Mouse (Mus musculus) induced T-regulatory cell, adult 2 months (primary cell): Measurements from ENCODE around the gene Tbc1d14.

Experiments used
- DNase-seq: peaks from one replicate; pipeline ENCODE4 v3.0.0-alpha.2; 2012; ENCODE audit warnings: low read depth

Gene Tbc1d14

GRCm38 (mm10) chr5:36593176-36593575 lies at the start of gene Tbc1d14:
Gene Tbc1d14 (minus strand): TSS chr5:36593276.
- DNase-seq: no peak

DNA sequence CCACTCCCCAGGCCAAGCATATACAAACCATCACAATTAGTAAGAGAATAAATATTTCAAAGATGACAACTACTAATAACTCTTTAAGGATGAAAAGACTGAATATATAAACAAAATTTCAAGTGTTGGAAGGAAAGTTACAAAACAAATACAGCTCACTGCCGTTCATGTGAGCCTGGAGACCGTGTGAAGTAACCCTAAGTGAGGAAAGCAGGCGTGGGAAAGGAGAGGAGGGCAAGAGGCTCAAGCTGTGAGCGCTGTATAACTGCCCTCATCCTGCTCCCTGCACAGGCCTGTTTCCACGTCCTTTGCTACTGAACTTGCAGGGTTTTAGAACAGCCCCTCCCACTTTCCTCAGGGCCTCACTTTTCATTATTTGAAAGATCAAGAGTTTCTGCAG lies 32.5 kb upstream of the Tbc1d14 start:
- DNase-seq: no peak

- no peak for DNase-seq
Measured at GRCm38 (mm10) chr5:36623670-36624069, 30.6 kb upstream of the Tbc1d14 start.

GRCm38 (mm10) chr5:36621058-36621449 lies 28.0 kb upstream of the Tbc1d14 start:
- no peak for DNase-seq

GRCm38 (mm10) chr5:36620409-36621057 lies 27.5 kb upstream of the Tbc1d14 start:
- peak; percentile 9 for DNase-seq

DNA sequence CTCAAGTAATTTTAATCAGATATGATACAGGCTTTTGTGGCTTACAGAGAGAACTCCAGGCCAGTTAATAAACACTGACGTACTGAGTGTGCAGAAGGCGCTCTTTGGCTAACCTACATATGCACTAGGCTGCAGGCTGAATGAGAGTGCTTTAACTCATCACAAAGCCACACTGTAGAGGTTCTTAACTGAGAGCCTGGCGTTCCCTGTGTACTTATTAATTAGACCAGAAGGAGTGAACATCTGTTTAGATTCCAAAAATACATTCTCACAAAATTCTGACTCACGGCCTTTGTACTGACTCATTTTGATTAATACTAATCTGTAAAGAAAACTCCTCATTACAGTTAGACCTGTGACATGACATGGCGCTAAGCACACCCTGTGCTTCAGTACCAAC lies 25.8 kb upstream of the Tbc1d14 start:
- DNase-seq: no peak

GRCm38 (mm10) chr5:36618356-36618755 lies 25.3 kb upstream of the Tbc1d14 start:
- DNase-seq: peak; percentile 14

- no peak for DNase-seq
Measured at GRCm38 (mm10) chr5:36614124-36614523, 21.0 kb upstream of the Tbc1d14 start.

- no peak for DNase-seq
Measured at GRCm38 (mm10) chr5:36608939-36609499, 15.9 kb upstream of the Tbc1d14 start.

GRCm38 (mm10) chr5:36603031-36603430 lies 10.0 kb upstream of the Tbc1d14 start:
- DNase-seq: peak; percentile 48

- no peak for DNase-seq
Measured at GRCm38 (mm10) chr5:36602028-36602427, 9.0 kb upstream of the Tbc1d14 start.

DNA sequence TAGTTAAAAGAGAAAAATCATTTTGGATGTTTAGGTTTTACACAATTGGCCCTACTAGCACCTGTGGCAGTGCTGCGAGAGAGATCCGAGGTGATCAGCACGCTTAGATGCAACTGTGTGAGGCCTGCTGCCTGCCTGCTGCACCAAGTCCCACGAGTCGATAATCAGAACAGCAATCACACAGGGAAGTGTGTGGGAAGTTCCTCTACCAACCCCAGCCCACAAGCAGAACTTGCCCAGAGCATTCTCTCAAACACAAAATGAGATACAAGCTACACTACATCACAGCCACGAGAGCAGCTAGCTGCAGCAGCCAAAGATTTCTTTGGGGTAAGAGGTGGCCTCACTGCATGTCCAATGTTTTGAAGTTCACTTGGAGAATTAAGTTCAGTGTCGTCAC lies 8.4 kb upstream of the Tbc1d14 start:
- DNase-seq: no peak

GRCm38 (mm10) chr5:36598883-36599282 lies 5.8 kb upstream of the Tbc1d14 start:
- DNase-seq: no peak

GRCm38 (mm10) chr5:36597653-36598052 lies 4.6 kb upstream of the Tbc1d14 start:
- DNase-seq: no peak

DNA sequence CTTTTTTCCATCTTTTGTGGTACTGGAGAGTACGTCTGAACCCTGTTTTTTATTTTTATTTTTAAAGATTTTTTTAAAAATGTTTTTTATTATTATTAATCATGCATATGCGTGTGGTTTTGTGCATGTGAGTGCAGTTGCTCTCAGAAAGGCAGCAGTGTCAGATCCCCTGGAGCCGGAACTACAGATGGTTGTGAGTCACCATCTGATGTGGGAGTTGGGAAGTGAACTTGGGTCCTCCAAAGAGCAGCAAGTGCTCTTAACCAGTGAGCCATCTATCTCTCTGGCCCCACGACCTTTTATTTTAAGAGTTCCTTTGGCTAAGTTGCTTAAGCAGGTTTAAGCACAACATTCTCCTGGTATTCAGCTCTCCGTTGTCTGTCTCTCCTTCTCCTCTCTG lies 3.1 kb upstream of the Tbc1d14 start:
- DNase-seq: no peak

GRCm38 (mm10) chr5:36595115-36595514 lies 2.0 kb upstream of the Tbc1d14 start:
- DNase-seq: no peak

- DNase-seq: no peak
Measured at GRCm38 (mm10) chr5:36594344-36594743, 1.3 kb upstream of the Tbc1d14 start.

DNA sequence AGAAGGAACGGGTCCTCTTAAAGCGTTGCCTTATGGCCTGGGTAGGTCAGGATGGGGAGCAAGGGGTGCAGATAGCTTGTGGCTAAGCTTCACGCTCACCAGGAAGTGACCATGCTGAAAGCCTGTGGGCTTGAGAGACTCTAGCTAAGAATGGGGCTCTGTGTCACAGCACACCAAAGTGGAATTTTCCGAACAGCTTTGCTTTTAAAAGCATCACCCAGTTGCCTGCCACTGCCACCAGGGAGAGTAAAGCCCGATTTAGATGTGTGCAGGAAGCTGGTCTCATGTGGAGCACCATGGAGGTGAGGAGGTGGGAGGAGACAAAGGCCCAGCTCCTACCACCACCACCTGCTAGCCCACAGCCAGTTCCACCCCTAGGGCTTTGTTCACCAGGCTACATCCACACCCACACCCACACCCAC lies 2.6 kb downstream of the Tbc1d14 start:
- DNase-seq: no peak

- peak; percentile 68 for DNase-seq
Measured at GRCm38 (mm10) chr5:36584299-36584698, 8.8 kb downstream of the Tbc1d14 start.

DNA sequence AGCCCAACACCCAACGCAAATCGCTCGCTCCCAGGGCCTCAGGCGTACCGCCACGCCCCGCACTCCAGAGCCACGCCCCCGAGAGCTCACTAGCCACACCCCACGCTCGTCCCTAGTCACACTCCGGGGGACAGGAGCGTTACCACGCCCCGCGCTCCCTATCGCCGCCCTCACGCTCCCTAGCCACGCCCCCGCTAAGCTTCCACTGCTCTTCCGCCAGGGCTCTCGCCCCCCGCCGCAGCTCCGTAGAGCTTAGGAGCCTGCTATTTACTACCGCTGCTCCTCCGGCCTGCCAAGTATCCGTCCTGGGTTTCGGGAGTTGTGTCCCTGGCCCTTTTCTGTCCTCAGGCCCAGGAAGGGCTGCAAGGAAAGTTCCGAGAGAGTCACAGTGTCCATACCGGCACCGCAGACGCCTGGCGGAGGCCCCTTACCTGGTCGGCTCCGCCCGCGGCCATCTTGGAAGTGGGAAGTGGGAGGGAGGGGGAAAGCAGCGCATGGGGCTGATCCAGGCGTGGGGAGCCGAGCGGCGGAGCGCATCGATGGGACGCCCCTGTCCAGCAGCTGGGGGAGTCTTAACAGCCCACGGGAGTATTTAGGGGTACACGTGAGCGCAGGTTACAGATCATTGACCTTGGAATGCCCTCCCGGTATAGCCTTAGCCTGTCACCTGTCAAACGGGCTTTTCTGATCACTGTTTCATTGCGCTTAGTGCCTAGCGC lies 11.0 kb downstream of the Tbc1d14 start:
- DNase-seq: peak; percentile 99

DNA sequence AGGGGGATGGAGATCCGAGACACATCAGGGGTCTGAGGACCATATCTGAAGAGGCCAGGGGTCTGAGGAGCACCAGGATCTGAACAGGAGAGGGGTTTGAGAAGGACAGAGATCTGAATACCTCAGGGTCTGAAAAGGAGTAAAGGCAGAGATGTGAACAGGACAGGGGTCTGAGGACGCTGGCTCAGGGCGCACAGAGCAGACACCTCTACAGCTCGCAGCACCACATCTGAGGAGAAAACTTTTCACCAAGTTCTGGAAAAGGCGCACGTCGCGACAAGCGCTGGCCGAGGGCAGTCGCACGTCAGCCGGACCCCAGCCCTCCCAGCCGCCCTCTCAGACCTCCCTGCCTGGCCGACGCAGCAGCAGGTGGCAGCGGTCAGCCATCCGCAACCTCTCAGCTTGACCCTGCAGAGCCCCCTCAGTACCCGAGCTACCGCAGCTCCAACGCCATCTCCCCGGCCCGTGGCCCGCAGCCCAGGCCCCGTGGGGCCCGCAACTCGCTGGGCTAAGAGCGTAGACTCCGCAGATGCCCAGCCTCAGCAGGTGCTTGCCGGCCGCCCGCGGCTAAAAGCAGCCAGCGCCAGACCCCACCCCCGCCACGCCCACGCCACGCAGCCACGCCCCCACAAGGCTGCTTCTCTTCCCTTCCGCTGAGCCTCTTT lies 11.7 kb downstream of the Tbc1d14 start:
- no peak for DNase-seq

GRCm38 (mm10) chr5:36579967-36580366 lies 13.1 kb downstream of the Tbc1d14 start:
- DNase-seq: no peak

DNA sequence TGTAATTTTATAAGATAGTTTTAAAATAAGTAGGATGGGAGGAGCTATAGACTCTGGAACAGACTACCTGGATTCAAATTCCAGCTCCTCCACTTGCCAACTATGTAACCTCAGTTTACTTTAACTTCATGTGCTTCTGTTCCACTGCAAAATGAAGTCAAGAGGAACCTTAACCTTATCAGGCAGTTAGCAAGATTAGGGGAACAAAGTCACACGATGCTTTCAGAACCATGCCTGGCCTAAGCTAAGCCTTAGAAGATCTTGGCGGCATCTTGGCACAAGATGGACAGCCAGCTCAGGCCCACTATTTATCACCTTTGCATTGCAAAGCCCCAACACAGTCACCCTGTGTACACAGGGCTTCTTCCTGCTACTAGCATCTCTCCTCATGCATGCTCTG lies 14.1 kb downstream of the Tbc1d14 start:
- no peak for DNase-seq
